Mouse (Mus musculus): ENCODE measurements at regions not wholly inside any gene's neighbourhood (a gene's known extent, or its start where the extent isn't known, plus 50 kb on each side); places are given as distances from the start of the nearest gene placed in this dataset.

DNA sequence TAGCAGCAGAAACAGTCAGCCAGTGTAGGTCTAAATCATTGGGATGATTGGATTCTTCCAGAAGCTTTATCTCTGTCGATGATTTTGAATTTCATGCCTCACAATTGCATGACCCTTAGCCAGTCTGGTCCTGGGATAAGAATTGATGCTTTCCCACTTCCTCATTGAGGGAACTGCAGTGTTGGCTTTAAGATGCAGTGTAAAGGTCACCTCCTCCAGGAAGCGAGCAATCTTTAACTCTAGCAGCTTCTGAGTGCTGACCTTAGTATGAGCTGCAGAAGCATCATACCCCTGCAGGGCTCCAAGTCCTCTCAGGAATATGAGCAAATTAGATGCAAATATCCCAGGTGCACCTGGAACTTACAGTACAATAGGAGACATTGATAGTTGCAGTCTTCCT is 1132.2 kb upstream of the A1bg start:
- no peak for DNase-seq (ENCODE audit: low spot score in 2 of 2)

DNA sequence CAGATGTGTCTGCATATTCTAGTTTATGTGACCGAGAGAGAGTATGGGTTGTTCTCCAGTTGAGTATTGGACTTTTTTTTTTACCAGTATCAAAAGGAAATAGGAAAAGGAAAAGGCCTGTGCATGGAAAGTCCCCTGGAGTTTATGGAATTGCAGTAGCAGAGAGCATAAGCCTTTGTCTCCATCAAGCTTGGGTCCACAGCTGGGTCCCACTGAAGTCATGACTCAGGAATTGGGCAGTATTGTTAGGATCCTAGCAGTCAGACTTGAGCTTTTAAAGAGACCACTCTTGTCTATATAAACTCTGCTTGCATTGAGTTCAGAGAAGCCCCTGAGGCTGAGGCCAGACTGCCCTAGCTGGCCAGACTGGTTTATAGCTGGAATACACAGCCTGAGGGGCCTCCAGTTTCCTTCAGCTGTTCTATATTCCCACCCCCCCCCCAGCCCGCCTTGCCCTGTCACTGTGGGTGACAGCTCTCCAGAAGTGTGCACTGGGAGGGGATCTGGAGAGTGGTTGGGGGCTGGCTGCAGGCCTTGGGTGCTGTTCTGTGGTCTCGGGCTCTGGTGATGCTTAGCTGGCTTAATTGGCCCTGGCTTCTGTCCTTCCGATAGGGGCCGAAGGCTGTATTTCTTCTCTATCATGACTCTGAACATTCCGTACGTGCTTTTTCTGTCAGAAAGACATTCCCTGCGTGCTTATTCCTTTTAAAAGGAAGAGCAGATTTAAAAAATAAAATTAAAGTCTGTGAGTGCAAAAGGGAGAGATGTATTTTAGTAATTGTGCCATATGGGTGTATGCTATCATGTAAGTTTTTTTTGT is 1130.8 kb upstream of the A1bg start:
- no peak for DNase-seq (ENCODE audit: low spot score in 2 of 2)

DNA sequence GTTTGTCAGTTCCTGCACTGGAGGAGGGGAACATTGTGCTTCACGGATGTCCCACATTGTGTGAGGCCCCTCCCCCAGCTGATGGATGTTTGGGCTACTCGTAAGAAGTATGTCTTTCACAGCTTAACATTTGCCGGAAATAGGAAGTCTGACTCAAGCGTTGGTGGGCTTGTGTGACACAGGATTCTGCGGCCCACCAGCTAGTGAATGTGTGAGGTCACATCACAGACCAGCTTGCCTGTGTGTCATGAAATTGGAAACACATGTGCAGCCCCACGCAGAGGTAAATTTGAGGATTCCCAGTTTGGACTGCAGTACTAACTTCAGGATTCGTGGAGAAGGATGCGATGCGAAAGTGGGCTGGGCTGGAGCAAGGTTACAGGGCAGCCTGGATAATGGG is 1126.6 kb upstream of the A1bg start:
- DNase-seq (ENCODE audit: low spot score in 2 of 2) = no peak

- no peak for DNase-seq (ENCODE audit: low spot score in 2 of 2)
Measured at GRCm38 (mm10) chr15:62048981-62049380, 1126.2 kb upstream of the A1bg start.

GRCm38 (mm10) chr15:62046276-62046675 is 1123.5 kb upstream of the A1bg start:
- no peak for DNase-seq (ENCODE audit: low spot score in 2 of 2)

DNA sequence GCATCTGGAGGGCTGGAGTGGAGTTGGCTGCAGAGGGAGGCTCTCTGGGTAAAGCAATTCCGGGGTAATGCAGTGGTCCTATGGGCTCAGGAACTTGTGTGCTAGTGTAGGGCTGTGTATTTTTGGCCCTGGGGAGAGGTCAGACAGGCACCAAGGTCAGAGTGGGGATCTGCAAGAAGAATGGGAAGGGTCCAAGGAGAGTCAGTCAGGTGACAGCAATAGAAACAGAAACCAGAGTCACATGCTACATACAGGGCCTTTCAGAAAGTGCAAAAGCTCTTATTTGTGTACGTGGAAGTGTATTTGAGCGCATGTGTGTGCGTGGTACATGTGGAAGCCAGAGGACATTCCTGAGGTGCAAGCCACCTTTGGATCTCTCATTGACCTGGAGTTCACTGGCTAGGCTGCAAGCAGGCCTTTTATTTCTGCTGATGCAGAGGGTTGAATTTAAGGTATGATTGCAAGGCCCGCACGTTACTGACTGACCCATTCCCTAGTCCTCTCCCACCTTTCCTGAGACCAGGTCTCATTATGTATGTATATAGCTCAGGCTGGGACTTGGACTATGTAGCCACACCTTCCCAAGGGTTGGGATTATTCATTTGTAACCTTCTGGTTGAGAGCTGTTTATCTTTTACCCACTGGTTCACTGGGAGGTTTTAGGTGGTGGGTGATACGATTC is 1122.0 kb upstream of the A1bg start:
- no peak for DNase-seq (ENCODE audit: low spot score in 2 of 2)

DNA sequence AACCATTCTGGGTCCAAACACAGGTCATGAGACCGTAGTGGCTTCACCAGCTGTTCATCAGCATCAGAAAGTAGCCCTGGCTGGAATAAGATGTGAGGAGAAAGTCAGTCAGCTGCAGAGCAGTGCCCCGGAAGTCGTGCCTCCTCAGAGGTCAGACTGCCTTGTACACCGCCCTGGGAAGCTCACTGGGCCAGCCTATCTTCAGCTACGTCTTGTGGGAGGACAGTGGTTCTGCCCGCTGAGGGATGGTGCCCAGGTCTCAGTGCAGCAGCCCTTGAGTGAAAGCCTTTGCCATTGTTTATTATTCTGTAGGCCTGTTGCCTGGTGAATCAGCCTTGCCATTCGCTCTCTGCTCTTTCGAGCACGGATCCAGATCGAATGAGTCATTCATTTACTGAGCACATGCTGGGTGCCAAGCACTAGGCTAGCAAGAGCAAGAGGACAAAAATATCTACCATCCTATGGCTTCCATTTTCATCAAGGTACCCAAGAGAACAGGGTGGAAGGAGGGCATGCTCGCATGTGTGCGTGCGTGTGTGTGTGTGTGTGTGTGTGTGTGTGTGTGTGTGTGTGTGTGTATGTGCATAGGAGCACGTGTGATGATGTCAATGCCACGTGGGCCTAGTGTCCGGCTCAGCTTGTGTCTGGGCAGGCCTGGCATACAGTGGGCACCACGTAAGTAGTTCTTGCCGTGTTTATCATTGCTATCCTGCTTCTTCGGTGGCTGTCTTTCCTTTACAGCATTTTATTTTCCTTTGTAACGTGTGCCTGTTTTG is 1121.0 kb upstream of the A1bg start:
- peak; percentile 33 to 59 for DNase-seq (ENCODE audit: low spot score in 2 of 2)

GRCm38 (mm10) chr15:62042924-62043504 is 1120.2 kb upstream of the A1bg start:
- no peak for DNase-seq (ENCODE audit: low spot score in 2 of 2)
